In the genomic region with DNA sequence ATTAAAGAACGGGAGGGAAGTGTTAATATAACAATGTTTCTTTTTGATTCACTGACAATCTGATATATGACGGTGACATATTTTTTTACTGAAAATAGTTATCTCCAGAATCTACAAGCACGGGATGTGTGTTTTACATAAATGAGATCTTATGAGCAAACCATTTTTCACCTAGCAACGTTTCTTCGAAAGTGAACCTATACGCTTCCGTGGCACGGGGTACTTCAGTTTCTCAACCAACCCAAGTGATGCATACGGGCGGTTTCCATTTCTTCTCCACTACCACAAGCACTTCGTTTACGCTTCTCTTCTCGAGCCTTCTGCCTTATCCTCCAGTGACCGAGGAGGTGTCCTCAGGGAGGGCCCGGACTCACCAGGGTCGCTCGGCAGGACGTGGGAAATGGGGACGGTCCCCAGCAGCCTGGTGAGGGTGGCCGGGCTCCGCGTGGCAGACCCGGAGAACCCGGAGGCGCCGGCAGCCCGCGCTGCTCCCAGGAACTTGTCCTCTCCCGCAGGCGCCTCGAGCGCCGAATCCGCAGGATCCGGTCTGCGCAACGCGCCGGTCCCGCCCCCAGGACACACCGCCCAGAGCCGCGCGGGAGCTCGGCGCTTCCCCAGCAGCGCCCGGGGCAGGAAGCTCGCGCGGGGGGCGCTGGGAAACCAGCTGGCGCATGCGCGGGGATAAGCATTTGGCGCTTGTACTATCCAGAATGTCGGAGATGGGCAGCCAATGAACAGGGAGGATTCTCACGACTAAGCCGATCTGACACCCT, we compare ENCODE assay signal across 8 mouse cellular contexts. TPM values are rescaled to one million over a fixed set of nuclear protein-coding genes. Genes with fewer than 3 reads are reported as not detected.
DNase-seq lines count a peak whose midpoint lies in the region; ATAC-seq and TF ChIP-seq lines count a peak whose summit lies in the region.

A gene (minus strand): TSS at position 644 of the 773 bp plus-strand sequence.

- DNase-seq in 416B (ENCODE audit: low read depth) = peak; percentile 95
- DNase-seq in heart, adult 9 months (ENCODE audit: low spot score in 2 of 2) = peak; percentile 95 to 96
- DNase-seq in liver = peak; percentile 97
- peak; percentile 94 to 98 for DNase-seq in spleen, postnatal 4 days (ENCODE audit: low spot score in 2 of 2)

- peak within 1 kb of the TSS; percentile 82 for H3K4me3 ChIP-seq in bone marrow, adult 2 months (replicated peaks; ENCODE audit: control insufficient read depth, low read depth, low read length)
- peak within 1 kb of the TSS; percentile 86 for H3K4me3 ChIP-seq in embryonic facial prominence, embryonic 15.5 days (replicated peaks)
- H3K4me3 ChIP-seq in kidney, embryonic 15.5 days (replicated peaks) = peak within 1 kb of the TSS; percentile 65

- H3K4me2 ChIP-seq in embryonic facial prominence, embryonic 15.5 days (replicated peaks) = peak within 1 kb of the TSS; percentile 64
- peak within 1 kb of the TSS; percentile 70 for H3K4me2 ChIP-seq in kidney, embryonic 15.5 days

- ATAC-seq in embryonic facial prominence, embryonic 15.5 days (ENCODE audit: insufficient number of reproducible peaks, low FRiP score, low TSS enrichment, low read depth) = peak; percentile 95
- ATAC-seq in kidney, embryonic 15.5 days (replicated peaks; ENCODE audit: low FRiP score) = peak; percentile 97
- peak; percentile 76 for ATAC-seq in monocyte, adult 5-6 weeks (replicated peaks; ENCODE audit: insufficient number of reproducible peaks, low FRiP score, low TSS enrichment, poor library complexity, severe bottlenecking)

- peak within 1 kb of the TSS; percentile 93 for H3K27ac ChIP-seq in bone marrow, adult 2 months (ENCODE audit: control insufficient read depth, insufficient read depth, low read depth, low read length, poor library complexity)
- peak within 1 kb of the TSS; percentile 97 for H3K27ac ChIP-seq in embryonic facial prominence, embryonic 15.5 days (replicated peaks)
- peak within 1 kb of the TSS; percentile 95 for H3K27ac ChIP-seq in kidney, embryonic 15.5 days

- no peak for TF ChIP-seq CTCF in bone marrow, adult 2 months (IDR thresholded peaks at IDR 0.05; ENCODE audit: control insufficient read depth, insufficient read depth, low read length)

- peaks cover 23% of the 10 kb centered on the region for H3K36me3 ChIP-seq in embryonic facial prominence, embryonic 15.5 days
- peaks cover 28% of the 10 kb centered on the region for H3K36me3 ChIP-seq in kidney, embryonic 15.5 days

- no peaks in the 10 kb centered on the region for H3K9me3 ChIP-seq in embryonic facial prominence, embryonic 15.5 days (replicated peaks)
- H3K9me3 ChIP-seq in kidney, embryonic 15.5 days (replicated peaks) = no peaks in the 10 kb centered on the region

- H3K27me3 ChIP-seq in embryonic facial prominence, embryonic 15.5 days = no peaks in the 10 kb centered on the region
- no peaks in the 10 kb centered on the region for H3K27me3 ChIP-seq in kidney, embryonic 15.5 days

- under 1% methylated on average over 59 of the region's 59 CpGs for WGBS in bone marrow, adult 2 months
- WGBS in embryonic facial prominence, embryonic 15.5 days = under 1% methylated on average over 59 of the region's 59 CpGs
- under 1% methylated on average over 52 of the region's 59 CpGs for WGBS in kidney, embryonic 15.5 days

- H3K9ac ChIP-seq in embryonic facial prominence, embryonic 15.5 days = peak within 1 kb of the TSS; percentile 87
- H3K9ac ChIP-seq in kidney, embryonic 15.5 days = peak within 1 kb of the TSS; percentile 79

- TF ChIP-seq POLR2A in bone marrow, adult 2 months (IDR thresholded peaks at IDR 0.05; ENCODE audit: borderline replicate concordance, control insufficient read depth, low read depth, low read length) = peak; percentile 88

- H3K4me1 ChIP-seq in bone marrow, adult 2 months (ENCODE audit: control insufficient read depth, insufficient read depth, low read length) = no peaks in the 10 kb centered on the region; the same call in 1 of the 2 replicates
- H3K4me1 ChIP-seq in embryonic facial prominence, embryonic 15.5 days = peaks cover 8% of the 10 kb centered on the region
- peaks cover 16% of the 10 kb centered on the region for H3K4me1 ChIP-seq in kidney, embryonic 15.5 days

RNA-seq across cellular contexts. Expression of the gene that starts here (rescaled TPM):
- 3.6 and 4.3 TPM in 2 replicates for polyA plus RNA-seq in bone marrow, adult 2 months (2011; ENCODE audit: insufficient read depth, insufficient read length, low replicate concordance, missing spikeins)
- 17.8 and 19.5 TPM in 2 replicates for polyA plus RNA-seq in embryonic facial prominence, embryonic 15.5 days (2015; fragmentation: Nextera tagmentation; extraction: Ambion mirVana)
- 20.9 and 22.8 TPM in 2 replicates for polyA plus RNA-seq in kidney, embryonic 15.5 days (2015; fragmentation: Nextera tagmentation; extraction: Ambion mirVana)
- 4.2 to 6.2 TPM (median 5.4 TPM) in 3 replicates for total RNA-seq in monocyte, adult 5-6 weeks (2017)

Comparison
In these comparisons a context has a peak if more than half of its experiments do, and no peak if none do; other contexts are left out.
1. Peak in every context shown above with its lines: DNase-seq, ATAC-seq, H3K4me3 ChIP-seq and H3K27ac ChIP-seq.